Mouse (Mus musculus): ENCODE results near the gene Adk. TPM values are rescaled to one million over a fixed set of nuclear protein-coding genes. Genes with fewer than 3 reads are reported as not detected.
"Not testable (repeated sequence)": the region's sequence is repeated elsewhere in the genome, so short reads cannot be mapped to it uniquely, and the experiment has no call there.

Gene Adk
- polyA plus RNA-seq, 2 experiments = 56.9 to 180 TPM

DNA sequence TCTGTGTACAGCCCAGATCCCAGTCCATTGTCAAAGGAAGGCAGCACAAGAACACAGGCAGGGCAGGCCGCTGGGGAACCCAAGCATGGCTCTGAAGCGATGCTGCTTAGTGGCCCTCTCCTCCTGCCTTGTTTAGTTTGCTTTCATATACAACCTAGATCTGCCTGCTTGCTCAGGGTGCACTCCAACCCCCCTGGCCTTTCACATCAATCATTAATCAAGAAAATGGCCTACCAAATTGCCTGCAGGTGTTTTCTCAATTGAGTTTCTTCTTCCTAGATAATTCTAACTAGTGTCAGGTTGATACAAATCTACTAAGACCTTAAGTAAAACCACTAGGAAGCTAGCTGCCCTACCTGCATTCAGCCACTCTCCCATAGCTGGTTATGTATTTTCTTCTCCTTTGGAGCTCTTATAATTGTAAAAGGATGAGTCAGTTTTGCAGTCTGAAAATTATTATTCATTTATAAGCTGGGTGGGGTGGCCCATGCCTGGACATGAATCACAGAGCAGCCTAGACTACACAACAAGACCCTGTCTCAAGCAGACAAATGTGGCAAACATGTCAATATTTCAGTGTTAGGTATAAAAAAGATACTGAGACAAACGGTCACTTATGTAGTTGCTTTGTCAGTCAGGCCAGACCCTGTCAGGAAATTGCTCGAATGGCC, 35.2 kb downstream of the Adk start:
- Histone ChIP-seq H3K36me3 (replicated peaks; ENCODE audit: control insufficient read depth, insufficient read depth, low read depth) (no peaks in the 10 kb centered on the region; the same call in 1 of the 2 replicates), H3K27ac (no peak overlapping the region), H3K4me2 (ENCODE audit: low read depth) (no peak overlapping the region), H3K27me3 (ENCODE audit: control insufficient read depth, insufficient read depth, low read length) (no peaks in the 10 kb centered on the region), H3K9ac (replicated peaks) (no peak overlapping the region), H3K4me3 (ENCODE audit: insufficient read depth in 1 of 2, low read depth in 2 of 2, low read length in 2 of 2) (no peak overlapping the region), H3K4me1 (replicated peaks; ENCODE audit: control insufficient read depth in 2 of 2, insufficient read depth in 2 of 2, low read length in 1 of 2) (peaks cover 13 to 36% of the 10 kb centered on the region in 2 experiments), H3K9me3 (ENCODE audit: control insufficient read depth, low read length) (no peaks in the 10 kb centered on the region)
- DNase-seq (ENCODE audit: low read depth in 3 of 3, low spot score in 3 of 3) (no peak), ATAC-seq (ENCODE audit: insufficient read depth) (no peak)
- TF ChIP-seq EP300 (IDR thresholded peaks at IDR 0.05; ENCODE audit: low read depth) (no peak), CTCF (IDR thresholded peaks at IDR 0.05; ENCODE audit: low read depth) (no peak)
- 72% methylated on average over 4 of the region's 4 CpGs for WGBS (ENCODE audit: insufficient replicate concordance)

DNA sequence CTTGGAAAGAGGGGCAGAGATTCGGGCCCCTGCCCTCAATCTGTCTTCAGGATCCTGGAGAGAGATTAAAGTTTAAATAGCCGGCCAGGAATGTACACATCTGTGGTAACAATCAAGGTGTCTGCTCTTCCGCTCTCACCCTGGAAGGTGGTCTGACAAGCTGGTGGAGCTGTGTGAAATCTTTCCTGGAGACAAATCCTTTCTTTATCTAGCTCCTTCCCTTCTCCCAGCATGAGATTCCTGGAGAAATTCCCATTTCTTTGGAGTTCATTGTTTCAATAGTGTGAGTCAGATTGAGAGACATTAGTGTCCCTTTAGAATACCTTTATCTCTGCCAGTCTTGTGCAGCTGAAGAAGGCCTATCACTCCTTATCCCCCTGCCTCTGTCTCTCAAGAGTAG, 36.4 kb downstream of the Adk start:
- no peaks in the 10 kb centered on the region for H3K27me3 ChIP-seq (ENCODE audit: control insufficient read depth, insufficient read depth, low read length)
- TF ChIP-seq CTCF (IDR thresholded peaks at IDR 0.05; ENCODE audit: low read depth) (no peak), EP300 (IDR thresholded peaks at IDR 0.05; ENCODE audit: low read depth) (no peak)

DNA sequence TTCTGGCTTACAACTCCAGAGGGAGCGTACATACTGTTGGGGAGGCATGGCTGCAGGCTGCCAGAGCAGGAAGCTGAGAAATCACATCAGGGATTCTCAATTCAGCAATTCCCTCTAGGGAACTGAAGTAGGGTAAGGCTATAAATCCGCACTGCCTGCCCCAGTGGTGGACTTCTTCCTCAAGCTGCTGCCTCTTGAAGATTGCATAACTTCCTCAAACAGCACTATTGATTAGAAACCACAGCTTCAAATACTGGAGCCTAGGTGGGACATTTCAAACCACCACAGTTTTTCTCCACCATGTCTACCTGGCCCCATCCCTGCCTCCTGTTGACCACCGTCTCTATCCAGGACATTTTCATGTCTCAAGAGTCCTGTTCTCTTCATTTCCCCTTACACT, 38.0 kb downstream of the Adk start:
- no peak overlapping the region for H3K27ac ChIP-seq
- no peak for ATAC-seq (ENCODE audit: insufficient read depth)
- no peak overlapping the region for H3K9ac ChIP-seq (replicated peaks)
- no peak overlapping the region for H3K4me2 ChIP-seq (ENCODE audit: low read depth)
- 28% methylated on average over 3 of the region's 3 CpGs for WGBS (ENCODE audit: insufficient replicate concordance)
- no peak for DNase-seq (ENCODE audit: low read depth in 3 of 3, low spot score in 3 of 3)
- H3K36me3 ChIP-seq (replicated peaks; ENCODE audit: control insufficient read depth, insufficient read depth, low read depth) = peaks cover 4% of the 10 kb centered on the region; the same call in 1 of the 2 replicates
- no peak overlapping the region for H3K4me3 ChIP-seq (ENCODE audit: insufficient read depth in 1 of 2, low read depth in 2 of 2, low read length in 2 of 2)
- H3K9me3 ChIP-seq (ENCODE audit: control insufficient read depth, low read length) = no peaks in the 10 kb centered on the region
- TF ChIP-seq EP300 (IDR thresholded peaks at IDR 0.05; ENCODE audit: low read depth) (no peak), CTCF (IDR thresholded peaks at IDR 0.05; ENCODE audit: low read depth) (no peak)
- H3K4me1 ChIP-seq (replicated peaks; ENCODE audit: control insufficient read depth in 2 of 2, insufficient read depth in 2 of 2, low read length in 1 of 2) = peaks cover 13 to 26% of the 10 kb centered on the region in 2 experiments
- no peaks in the 10 kb centered on the region for H3K27me3 ChIP-seq (ENCODE audit: control insufficient read depth, insufficient read depth, low read length)

More for the DNA sequence above, 36.4 kb downstream of the Adk start:
- H3K4me3 ChIP-seq (ENCODE audit: insufficient read depth in 1 of 2, low read depth in 2 of 2, low read length in 2 of 2) = no peak overlapping the region
- ATAC-seq (ENCODE audit: insufficient read depth) = no peak
- no peak for DNase-seq (ENCODE audit: low read depth in 3 of 3, low spot score in 3 of 3)
- no peak overlapping the region for H3K27ac ChIP-seq
- no peaks in the 10 kb centered on the region for H3K9me3 ChIP-seq (ENCODE audit: control insufficient read depth, low read length)
- H3K4me2 ChIP-seq (ENCODE audit: low read depth) = no peak overlapping the region
- 51% methylated on average over 3 of the region's 3 CpGs for WGBS (ENCODE audit: insufficient replicate concordance)
- H3K9ac ChIP-seq (replicated peaks) = no peak overlapping the region
- H3K4me1 ChIP-seq (replicated peaks; ENCODE audit: control insufficient read depth in 2 of 2, insufficient read depth in 2 of 2, low read length in 1 of 2) = peaks cover 13 to 26% of the 10 kb centered on the region in 2 experiments
- peaks cover 4% of the 10 kb centered on the region; the same call in 1 of the 2 replicates for H3K36me3 ChIP-seq (replicated peaks; ENCODE audit: control insufficient read depth, insufficient read depth, low read depth)

GRCm38 (mm10) chr14:21090930-21091486, 38.6 kb downstream of the Adk start:
- no peak for DNase-seq (ENCODE audit: low read depth in 3 of 3, low spot score in 3 of 3)
- WGBS (ENCODE audit: insufficient replicate concordance) = 76% methylated on average over 3 of the region's 3 CpGs
- peaks cover 13 to 26% of the 10 kb centered on the region in 2 experiments for H3K4me1 ChIP-seq (replicated peaks; ENCODE audit: control insufficient read depth in 2 of 2, insufficient read depth in 2 of 2, low read length in 1 of 2)
- H3K36me3 ChIP-seq (replicated peaks; ENCODE audit: control insufficient read depth, insufficient read depth, low read depth) = peaks cover 4% of the 10 kb centered on the region; the same call in 1 of the 2 replicates
- H3K4me2 ChIP-seq (ENCODE audit: low read depth) = no peak overlapping the region
- H3K27me3 ChIP-seq (ENCODE audit: control insufficient read depth, insufficient read depth, low read length) = no peaks in the 10 kb centered on the region
- no peak overlapping the region for H3K9ac ChIP-seq (replicated peaks)
- no peak overlapping the region for H3K27ac ChIP-seq
- TF ChIP-seq EP300 (IDR thresholded peaks at IDR 0.05; ENCODE audit: low read depth) (no peak), CTCF (IDR thresholded peaks at IDR 0.05; ENCODE audit: low read depth) (no peak)
- H3K9me3 ChIP-seq (ENCODE audit: control insufficient read depth, low read length) = no peaks in the 10 kb centered on the region
- H3K4me3 ChIP-seq (ENCODE audit: insufficient read depth in 1 of 2, low read depth in 2 of 2, low read length in 2 of 2) = no peak overlapping the region
- no peak for ATAC-seq (ENCODE audit: insufficient read depth)

DNA sequence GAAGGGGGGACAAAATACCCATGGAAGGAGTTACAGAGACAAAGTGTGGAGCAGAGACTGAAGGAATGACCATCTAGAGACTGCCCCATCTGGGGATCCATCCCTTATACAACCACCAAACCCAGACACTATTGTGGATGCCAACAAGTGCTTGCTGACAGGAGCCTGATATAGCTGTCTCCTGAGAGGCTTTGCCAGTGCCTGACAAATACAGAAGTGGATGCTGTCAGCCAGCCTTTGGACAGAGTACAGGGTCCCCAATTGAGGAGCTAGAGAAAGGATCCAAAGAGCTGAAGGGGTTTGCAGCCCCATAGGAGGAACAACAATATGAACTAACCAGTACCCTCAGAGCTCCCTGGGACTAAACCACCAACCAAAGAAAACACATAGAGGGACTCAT, 41.8 kb downstream of the Adk start:
- not testable (repeated sequence) for H3K27me3 ChIP-seq (ENCODE audit: control insufficient read depth, insufficient read depth, low read length); H3K27ac ChIP-seq; DNase-seq (ENCODE audit: low read depth in 3 of 3, low spot score in 3 of 3); H3K9me3 ChIP-seq (ENCODE audit: control insufficient read depth, low read length); H3K4me3 ChIP-seq (ENCODE audit: insufficient read depth in 1 of 2, low read depth in 2 of 2, low read length in 2 of 2); H3K4me2 ChIP-seq (ENCODE audit: low read depth); H3K36me3 ChIP-seq (replicated peaks; ENCODE audit: control insufficient read depth, insufficient read depth, low read depth); ATAC-seq (ENCODE audit: insufficient read depth); H3K9ac ChIP-seq (replicated peaks)
- H3K4me1 ChIP-seq (replicated peaks; ENCODE audit: control insufficient read depth in 2 of 2, insufficient read depth in 2 of 2, low read length in 1 of 2) = peaks cover 5 to 13% of the 10 kb centered on the region in 2 experiments; a peak in 3 of 4 replicates

Data from liver, embryonic 14.5 days (tissue).